Mouse (Mus musculus): ENCODE data around the gene Mroh9.

Mroh9 gene

DNA sequence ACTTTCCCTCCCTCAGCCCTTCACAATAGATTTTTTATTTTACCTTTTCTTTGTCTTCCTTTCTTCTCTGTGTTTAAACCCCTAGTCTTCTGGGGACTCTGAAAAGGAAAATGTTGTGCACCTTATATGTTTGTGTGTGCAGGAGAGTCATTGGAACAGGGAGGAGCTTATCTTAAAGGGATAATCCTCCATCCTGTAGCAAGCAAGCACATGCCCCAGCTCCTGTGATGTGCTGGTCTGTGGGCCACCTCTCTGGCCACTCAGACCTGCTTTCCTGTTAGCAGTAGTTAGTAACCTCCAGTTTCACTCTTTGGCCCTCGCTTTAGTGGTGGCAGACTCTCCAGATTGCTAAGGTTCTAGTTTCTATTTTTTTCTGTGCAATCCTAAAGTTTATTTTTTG, 101.0 kb downstream of the Mroh9 start, which contains the start of gene Fmo3:
Fmo3 (minus strand) TSS at position 101 of the 400 bp plus-strand sequence.
- no peak for DNase-seq (ENCODE audit: low read depth in 1 of 2, low spot score in 2 of 2)
